Mouse (Mus musculus) induced T-regulatory cell, adult 2 months (primary cell): ENCODE measurements at regions not wholly inside any gene's neighbourhood (a gene's known extent, or its start where the extent isn't known, plus 50 kb on each side); places are given as distances from the start of the nearest gene placed in this dataset.

ENCODE experiments used
- DNase-seq: peaks from one replicate; pipeline ENCODE4 v3.0.0-alpha.2; 2012; ENCODE audit warnings: low read depth

DNA sequence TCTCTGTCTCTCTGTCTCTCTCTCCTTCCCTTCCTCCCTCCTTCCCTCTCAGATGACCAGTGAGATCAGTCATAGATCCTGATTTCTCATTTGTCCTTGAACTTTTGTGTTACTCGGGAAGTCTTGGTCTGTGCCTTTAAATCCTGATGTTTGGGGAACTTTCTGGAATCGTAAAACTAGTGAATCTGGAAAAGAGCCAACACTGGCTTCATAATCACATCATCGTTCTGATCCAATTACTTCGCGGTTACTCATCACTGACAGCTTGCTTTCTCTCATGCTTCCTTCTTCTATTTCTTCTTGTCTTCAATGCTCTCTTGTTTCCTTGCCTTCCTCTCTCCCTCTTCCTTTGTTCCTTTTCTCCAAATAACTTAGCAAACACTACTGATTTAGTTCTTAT is 243.7 kb upstream of the Trib2 start:
- DNase-seq: no peak

DNA sequence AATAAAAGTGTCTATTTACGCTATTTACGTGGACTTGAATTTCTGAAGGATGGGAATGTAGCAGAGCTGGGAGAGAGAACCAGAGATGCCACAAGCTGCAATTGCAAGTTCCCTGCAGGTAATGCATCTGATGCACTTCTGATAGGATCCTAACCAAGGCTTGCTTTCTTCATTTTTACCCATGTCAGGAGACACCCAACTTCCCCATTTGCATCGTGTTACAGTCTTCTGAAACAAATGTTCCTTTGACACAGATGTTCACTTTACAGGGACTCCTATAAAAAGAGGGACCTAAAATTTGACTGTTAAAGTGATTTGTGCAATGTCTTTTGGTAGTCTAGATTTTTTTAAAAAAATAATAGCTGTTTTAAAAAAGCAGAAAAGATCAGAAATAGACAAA is 241.5 kb upstream of the Trib2 start:
- no peak for DNase-seq

DNA sequence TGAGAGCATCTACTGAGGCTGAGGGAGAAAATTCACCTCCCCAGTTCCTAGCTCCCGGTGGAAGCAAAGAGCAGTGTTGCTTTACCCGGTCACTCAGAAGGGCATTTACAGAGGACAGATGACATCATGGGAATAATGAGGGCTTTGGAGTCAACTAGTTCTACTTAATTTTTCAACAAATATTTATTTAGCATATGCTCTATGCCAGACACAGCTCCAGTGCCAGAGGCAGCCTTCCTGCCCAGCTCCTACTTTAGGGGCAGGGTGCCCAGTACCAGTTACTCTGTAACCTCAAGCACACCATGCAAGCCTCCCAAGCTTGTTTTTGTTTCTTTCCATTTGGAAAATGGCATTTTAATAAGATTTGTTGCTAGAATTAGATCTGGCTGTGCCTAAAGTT is 240.1 kb upstream of the Trib2 start:
- no peak for DNase-seq

DNA sequence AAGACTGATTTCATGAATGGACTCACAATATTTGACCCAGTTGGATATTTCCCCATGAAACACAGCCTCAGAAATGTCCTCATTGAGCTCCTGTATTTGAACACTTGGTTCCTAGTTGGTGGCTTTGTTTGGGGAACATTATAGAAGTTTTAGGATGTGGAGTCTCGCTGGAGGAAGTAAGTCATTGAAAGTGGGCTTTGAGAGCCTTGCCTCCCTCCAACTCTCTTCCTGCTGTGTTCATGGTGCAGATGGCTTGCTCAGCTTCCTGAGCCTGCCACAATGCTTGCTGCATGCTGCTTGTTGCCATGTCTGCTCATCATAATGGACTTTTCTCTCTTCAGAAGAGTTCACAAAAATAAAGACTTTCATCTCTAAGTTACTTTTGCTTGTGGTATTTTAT is 239.5 kb upstream of the Trib2 start:
- no peak for DNase-seq

DNA sequence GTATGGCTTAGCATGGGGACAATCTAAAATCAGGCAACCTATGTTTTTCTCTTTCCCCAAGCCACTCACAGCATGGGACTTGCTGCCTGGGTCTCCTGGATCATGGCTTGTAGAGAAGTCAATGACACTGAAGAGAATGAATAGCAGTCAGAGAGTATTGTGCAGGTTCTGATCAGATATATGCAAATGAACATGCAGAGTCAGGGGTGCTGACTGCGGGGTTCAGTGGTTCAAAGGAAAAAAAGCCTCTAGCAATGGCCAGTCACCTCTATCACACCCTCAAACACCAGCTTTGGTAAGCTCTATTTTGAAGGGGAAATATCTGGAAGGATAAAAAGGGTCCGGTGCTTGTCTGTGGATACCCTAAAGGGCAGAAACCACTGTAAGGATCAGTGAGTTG is 237.9 kb upstream of the Trib2 start:
- DNase-seq: no peak

DNA sequence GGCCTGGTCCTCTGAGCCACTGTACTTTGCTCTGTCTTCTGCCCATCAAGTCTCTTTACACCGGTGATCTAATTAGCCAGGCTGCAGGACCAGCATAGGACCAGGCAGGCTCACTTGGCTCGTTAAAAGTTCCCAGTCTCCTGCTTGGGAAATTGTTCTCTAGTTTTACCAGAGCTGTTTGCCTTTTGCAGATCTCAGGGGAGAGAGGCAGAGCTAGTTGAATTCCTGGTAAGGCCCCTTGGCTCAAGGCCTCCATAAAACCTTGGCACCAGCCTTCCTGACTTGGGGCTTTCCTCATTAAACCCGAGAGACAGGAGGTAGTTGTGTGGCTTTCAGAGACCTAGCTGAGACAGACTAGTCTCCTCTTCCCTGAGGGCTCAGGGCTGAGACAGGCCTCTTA is 237.0 kb upstream of the Trib2 start:
- DNase-seq: no peak

DNA sequence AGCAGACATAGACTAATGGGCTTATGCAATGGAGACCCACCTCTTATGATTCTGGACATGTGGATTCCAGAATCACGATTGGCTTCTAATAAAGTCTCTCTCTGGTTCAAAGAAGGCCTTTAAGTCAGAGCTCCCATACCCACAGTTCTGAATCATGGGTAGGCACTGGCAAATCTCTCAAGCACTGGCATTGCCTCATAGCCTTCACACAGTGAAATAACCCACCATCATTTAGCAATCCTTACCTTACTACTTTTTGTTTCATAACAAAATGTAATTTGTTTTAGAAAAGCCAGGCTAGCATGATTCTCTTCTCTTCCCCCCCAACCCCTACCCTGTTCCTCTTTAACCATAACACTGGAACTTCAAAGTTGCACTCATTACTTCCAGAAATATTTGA is 236.3 kb upstream of the Trib2 start:
- DNase-seq: no peak

DNA sequence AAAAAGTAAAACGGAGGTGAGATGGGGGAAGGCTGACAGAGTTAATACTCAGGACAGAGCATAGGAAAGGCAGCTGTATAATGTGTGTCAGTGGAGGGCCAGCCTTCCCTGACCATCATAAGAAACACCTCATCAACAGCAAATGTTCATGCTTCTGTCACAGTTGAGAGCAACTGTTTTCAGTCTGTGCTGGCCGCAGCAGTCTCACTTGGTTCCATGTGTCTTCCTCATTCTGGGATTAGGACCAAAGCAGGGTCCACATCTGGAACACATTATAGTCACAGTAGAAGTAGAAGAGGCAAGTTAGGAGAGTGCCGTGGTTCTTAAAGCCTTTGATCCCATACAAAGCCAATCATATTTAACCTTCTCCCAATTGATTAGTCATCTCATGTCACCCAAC is 235.6 kb upstream of the Trib2 start:
- no peak for DNase-seq

DNA sequence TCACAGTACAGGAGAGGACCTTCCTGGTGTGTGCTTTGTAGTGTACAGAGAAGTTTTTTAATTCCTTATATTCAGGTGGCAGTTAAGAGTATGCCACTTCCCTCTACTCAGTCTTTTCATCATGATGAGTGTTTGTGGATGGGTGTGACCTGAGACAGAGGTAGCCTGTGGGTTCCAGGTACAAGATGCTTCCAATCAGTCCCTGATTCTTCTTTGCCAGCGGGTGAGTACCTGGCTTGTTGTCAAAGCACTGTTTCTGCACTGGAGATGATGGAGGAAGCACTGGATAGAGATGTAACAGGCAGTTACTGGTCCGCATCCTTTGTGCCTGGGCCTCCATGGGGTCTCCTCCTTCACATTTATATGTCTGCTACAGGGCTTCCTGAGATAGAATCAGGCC is 234.7 kb upstream of the Trib2 start:
- no peak for DNase-seq

DNA sequence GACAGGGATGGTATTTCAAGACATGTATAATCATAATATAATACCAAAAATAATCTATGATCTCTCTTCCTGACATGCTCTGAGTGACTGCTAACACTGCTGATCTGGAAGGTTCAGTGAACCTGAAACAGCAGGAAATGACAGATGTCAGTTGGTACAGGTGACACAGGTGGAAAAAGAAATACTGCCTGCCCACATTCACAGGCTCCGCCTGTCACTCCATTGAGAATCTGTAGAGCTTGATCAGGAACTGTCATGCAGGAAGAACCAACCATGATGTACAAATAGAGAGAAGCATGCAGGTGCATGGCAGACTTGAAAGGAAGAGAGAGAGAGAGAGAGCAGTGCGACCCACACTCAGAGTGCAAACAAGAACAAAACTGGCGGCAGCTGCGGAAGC is 232.8 kb upstream of the Trib2 start:
- peak; percentile 66 for DNase-seq

DNA sequence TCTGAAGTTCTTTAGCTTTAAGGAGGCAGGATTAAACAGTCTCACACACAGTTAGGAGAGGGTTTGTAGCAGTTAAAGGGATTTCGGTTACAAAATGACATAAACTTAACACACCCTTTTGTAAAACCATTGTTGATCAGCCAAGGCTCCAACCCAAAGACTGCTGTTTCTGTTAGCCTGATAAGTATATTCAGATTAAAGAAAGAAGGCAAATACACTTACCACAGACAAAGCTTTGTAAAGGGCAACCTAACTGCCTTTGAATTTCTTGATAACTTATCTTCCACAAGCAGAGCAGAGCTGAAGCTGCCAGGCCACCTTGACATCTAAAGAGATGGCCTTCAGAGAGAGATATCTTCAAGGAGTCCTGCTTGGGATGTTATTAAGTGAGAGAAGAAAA is 229.9 kb upstream of the Trib2 start:
- DNase-seq: no peak

DNA sequence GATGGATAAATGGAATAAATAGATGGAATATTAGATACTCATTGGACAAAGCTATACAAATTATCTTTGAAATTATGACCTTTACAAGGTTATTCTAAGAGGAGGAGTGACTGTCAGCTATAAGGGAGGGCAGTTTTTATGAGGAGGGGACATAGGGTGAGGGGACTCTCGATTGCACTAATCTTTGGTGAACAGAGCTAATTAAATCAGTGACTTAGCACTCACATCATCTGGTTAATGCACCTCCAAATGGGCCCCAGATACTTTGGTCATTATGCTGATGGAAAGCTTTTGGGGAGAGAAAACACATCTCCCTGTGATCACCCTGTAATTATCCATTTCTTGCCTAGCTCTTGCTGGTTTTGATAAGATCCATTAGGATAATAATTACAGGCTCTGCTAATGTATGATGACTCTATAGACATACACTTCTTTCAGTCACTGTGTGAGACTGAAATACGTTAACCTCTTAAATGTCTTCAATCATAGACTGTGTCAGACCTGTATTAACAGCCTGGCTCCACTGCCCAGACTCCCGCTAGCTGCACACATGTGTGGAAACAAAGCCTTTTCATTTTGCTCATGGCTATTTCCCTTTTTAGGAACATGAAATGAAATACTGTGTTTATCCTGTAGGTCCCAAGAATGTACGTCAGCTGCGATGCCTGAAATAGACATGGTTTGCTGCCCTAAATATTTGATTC is 229.2 kb upstream of the Trib2 start:
- DNase-seq: no peak

DNA sequence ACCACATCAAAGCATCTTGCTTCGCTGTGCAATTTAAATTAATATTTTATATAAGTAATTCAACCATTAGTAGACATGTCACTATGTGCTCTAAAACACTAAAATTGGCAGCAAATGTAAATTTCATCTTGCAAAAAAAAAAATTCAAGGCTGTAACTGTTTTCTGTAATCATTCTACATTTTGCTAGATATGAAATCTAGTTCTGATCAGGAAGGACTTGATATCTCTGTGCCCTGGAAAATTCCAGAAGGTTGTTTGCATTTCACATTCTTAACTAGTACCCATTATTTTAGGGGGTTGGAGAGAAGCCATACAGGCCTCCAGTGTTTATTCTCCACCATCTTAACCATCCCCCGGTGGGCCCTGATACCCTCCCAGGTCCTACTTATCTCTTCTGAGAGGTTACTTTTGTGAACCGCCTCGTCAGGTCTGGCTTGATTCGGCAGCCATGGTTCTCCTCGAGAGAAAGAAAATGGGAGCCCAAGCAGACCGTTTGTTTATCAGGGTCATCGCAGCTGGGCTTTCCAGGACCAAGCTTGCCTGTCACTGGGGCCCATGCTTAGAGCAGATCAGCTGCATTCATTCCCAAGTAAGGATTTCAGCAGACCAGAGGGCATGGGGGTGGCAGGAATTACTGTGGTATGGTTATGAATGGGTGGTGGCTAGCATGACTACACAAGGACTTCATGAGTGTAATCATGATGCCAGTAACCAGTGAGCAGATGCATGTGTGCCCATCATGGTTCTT is 226.9 kb upstream of the Trib2 start:
- DNase-seq: no peak

DNA sequence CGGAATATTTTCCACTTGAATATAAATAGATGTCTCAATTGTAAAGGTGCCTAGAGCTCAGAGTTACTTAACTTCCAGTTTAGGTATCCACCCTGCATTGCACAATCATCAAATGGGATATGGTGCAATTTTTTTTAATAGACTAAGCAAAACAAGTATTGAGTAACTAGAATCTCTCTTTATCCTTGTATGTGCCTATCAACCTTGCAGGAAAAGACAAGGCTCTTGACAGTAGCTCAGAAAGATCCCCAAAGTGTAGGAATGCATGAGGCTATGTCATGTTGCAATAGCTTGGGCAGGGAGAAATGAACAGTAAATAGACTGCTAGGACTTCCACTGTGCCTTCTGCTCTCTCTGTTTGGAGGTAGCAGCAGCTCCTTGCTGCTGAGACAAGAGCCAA is 225.6 kb upstream of the Trib2 start:
- no peak for DNase-seq

DNA sequence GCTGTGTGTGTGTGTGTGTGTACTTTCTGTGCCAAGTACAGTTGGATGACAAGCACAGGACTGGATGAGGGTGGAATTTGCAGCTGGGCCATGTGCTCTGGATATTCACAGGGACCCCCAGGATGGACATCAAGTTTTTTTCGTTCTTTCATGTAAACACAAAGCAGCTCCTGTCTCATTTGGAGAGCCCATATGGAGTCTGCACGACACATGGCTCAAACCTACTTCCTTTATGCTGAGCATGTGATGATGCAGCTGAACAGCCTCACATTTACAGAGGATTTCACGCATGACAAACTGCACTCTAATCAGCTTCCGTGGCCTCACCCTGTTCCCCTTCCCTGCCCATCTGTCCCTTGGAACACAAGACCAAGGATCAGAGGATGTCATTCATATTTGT is 224.4 kb upstream of the Trib2 start:
- no peak for DNase-seq

DNA sequence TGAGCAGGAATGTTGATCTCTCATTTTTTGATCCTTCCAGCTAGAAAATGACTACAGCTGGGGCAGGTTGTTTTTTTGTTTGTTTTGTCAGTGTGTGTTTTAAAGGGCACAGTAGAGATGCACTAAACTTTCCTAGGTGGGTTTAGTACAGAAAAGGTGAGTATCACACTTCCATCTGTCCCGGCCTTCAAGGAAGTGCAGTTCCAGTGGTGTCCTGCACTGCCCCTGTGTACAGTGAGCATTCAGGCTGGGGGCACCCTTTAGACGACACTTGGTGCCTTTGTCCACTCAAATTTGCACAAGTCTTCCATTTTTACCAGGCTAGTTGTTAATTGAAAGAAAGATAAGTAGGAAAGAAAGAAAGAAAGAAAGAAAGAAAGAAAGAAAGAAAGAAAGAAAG is 218.8 kb upstream of the Trib2 start:
- no peak for DNase-seq

DNA sequence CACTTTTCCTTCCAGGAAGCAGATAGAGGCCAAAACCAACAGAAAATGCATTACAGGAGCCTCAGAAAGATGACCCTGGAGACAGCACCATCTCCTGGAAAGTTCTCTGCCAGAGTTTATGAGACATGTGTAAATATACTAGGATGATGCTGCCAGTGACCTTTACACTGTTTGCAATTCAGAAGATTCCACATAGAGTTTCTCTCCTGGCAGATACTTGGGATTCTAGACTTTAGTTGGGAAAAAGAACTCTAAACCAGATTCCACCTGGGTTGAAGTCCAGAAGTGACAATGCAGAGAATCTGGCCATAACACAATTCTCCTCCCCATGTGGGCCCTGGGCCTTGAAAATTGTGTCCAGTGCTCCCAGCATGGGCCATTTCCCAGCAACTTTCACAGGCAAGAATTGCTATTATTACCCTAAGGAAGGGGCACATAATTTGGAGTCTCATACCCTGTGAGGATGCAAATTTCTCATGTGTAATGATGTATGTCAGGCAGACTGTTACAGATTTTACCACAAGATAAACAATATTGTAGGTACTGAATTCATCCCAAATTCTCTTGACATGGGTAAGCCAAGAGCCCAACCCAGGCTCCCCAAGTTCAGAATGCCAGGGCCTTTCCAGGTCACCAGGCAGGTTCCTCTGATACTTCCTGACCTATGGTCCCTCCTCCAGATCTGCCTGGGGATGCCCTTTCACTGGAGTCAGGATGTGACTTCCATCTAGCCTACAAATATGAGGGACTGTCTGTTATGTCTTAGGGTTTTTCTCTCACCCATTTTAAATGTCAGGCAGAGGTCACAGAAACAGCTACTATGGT is 218.2 kb upstream of the Trib2 start:
- no peak for DNase-seq

DNA sequence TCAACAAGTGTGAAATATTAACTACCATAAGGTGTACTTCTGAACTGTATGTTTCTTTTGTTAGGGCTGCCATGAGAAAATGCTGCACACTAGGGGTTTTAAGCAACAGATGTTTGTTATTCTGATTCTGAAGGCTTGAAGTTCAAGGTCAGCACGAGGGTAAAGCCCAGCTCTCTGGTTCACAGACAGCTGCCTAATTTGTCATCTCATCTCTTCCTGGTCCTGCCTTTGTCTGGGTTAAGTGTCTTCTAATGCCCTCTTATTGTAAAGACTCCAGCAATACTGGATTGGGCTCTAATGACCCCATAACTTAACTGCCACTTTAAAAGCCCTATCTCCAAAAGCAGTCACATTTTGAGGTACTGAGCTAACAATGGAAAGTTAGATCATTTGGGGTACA is 209.9 kb upstream of the Trib2 start:
- DNase-seq: no peak

DNA sequence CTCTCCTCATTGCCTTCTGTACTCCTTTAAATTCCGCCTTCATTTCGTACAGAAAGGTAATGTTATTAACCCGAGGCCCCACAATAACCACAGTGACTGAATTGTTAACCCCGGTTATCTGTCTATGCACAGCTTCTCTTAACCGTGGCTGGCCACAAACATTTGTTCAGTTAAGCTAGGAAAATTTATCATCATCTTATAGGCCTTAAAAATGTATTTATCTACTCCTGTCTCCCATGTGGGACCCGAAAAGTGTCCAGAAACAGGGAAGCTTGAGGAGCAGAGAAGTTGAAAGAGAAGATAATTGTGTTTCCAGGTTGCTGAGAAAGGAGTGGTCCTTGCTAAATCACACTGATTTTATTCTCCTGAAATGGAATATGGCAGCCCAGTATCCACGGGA is 206.6 kb upstream of the Trib2 start:
- no peak for DNase-seq

DNA sequence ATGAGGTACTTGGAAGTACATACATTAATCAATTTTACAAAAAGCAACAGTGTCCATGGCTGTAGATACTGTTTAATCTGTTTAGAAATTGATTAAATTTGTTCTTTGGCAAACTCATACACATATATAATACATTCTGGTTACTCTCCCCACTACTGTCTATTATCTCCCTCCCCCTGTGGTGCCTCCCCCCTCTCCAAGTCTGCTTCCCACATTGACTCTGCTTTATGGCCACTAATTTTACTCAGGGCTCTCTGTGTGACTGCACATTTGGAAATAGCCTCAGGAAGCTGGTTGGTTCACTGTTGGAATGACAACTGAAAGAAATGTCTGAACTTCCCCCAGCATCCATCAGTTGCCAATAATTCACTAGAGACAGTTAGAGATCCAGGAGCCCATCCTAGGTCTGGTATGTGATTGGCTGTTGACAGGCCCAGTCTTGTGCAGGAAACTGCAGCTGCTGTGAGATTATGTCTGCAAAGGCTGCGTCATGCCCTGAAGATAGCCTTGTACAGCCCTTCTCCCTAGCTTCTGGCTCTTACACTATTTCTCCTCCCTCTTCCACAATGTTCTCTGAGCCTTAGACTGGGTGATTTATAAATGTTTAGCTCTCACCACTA is 204.6 kb upstream of the Trib2 start:
- no peak for DNase-seq

DNA sequence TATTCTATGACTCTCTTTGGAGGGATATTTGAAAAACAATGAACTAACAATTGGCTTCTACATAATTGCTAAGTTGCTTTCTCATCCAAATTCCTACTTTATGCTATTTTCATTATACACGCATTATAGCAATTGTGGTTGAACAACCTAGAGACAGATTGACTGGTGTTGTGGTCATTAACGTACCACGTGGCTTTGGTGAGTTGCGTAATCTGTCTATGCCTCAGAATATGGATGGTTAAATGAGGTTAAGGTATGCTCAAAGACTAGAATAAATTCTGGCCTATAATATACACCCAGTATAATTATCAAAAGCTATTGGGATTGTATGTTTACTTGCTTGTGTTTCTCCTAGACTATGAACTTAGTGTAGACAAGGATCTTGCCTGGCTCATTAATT is 201.5 kb upstream of the Trib2 start:
- no peak for DNase-seq

DNA sequence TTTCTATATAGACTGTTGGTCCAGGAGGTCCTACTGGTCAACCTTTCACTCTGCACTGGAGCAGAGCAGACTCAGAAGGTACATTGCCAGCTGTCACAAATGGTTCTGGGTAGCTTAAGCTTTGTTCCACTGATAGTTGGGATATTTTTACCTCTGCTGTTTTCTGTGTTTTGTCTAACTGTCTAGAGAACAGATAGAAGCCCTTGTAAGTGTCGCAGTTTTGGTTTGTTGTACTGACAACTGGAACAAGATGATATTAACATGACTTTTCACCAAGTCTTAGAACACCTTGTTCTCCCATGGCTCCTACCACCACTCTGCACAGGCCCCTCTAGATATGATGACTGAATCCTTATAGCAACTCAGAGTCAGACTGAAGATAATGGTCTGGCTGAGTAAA is 199.9 kb upstream of the Trib2 start:
- no peak for DNase-seq

DNA sequence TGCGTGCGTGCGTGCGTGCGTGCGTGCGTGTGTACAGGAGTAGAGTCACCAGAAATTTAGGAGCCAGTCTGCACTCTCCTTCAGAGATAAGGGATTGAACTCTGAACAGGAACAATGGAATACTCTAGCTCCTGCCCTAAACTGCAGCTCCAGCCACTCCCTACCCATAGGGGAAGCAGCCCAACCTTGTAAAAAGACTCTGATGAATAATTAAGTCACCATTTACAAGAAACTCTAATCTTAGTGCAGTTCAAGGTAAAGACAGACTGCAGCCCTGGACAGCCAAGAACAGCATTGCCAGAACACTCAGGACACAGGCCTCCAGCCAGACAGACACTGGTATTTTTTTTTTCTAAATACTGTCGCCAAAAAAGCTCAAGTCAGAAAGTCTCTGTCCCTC is 198.9 kb upstream of the Trib2 start:
- no peak for DNase-seq
